Mouse (Mus musculus) heart, adult 11 months (tissue): ENCODE results near the gene Creb5.

ENCODE experiments used
- DNase-seq: peaks from one replicate; pipeline ENCODE4 v3.0.0; 2022

Creb5 gene

GRCm38 (mm10) chr6:53493864-53494263 is 206.8 kb downstream of the Creb5 start:
- peak; percentile 64 for DNase-seq

DNA sequence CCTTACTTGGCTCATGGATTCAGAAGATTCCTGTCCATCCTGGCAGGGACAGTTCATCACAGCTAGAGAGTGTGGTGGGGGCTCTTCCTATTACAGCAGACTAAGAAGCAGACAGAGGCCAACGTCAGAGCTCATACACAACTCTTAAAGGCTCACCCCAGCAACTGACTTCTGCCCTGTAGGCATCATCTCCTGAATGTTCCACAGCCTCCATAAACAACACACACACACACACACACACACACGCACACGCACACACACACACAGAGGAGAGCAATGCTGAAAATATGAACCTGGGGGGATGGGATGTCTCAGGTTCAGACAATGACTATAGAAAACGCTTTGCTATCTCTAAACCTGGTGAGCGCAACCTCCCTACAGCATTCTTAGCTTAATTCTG is 208.6 kb downstream of the Creb5 start:
- DNase-seq: peak; percentile 62

DNA sequence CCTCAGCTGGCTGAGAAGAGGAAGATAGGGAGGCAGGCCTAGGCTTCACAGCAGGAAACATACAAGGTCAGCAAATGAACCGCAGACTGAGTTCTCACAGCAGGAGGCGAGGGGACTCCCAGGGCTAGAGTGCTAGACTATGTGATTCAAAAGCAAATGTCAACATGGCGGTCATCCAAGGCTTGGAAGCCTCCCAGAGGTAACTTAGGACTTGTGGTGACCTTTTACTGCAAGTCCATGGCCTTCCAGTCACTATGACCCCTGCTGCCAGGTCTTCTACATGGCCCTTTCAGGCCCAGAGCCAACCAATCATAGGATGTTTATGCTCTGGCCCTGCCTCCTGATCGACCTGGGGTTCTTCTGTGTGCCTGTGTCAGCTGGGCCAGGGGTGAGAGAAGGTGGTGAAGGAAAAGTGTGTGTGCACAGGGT is 209.3 kb downstream of the Creb5 start:
- peak; percentile 97 for DNase-seq

DNA sequence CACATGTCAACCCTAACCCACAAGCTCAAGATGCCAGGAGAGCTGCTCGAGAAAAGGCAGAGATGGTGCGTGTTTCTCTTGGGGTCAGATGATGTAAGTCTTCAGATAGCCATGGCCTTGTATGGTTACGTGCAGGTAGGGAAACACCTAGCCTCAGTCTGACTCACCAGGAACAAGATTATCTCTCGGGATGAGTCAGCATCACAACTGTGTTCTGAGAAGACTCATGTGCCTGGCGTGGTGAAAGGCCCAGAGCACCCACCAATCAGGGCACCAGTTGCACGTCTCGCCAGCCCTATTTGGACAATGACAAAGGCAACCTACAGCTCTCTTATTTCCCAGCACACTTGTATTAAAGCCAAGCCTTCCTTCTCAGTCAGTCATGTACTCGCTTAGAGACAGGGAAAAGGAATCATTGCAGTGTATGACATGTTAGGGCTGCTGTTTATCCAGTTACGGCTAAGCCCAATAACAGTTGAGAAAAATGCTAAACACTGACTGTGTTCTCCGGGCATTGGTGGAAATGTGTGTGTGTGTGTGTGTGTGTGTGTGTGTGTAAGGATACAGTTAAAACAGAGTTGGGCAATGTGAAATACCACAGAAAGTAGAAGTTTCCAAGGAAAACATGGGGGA is 210.9 kb downstream of the Creb5 start:
- peak; percentile 79 for DNase-seq

- DNase-seq: peak; percentile 64
Observed at GRCm38 (mm10) chr6:53499621-53500295, 212.7 kb downstream of the Creb5 start.

- peak; percentile 50 for DNase-seq
Observed at GRCm38 (mm10) chr6:53501236-53501635, 214.2 kb downstream of the Creb5 start.

- DNase-seq: peak; percentile 92
Observed at GRCm38 (mm10) chr6:53506947-53507564, 220.0 kb downstream of the Creb5 start.

DNA sequence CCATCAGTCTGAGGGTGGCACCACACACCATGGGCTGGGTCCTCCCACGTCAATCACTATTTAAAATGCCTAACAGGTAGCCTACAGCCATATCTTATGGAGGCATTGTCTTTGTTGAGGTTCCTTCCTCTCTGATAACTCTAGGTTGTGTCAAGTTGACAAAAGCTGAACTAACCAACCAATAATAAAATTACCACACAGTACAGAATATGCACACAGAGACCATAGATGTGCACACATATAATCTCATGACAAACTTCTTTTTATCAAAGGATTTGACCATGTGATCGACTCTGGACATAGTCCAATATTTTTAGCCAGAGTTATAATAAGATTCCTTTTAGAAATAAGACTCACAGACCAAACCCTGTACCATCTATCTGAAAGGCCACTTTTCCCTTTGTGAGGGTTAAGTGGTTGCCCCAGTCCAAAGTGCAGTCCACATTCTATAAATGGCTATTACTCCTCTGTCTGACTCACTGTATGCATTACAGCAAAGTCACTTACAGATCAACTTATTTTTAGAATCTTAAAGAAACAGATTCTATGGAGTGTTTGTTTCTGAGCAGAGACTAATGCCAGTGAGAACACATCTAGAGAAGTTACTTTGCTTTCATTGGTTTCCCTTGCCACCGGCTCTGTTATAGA is 221.9 kb downstream of the Creb5 start:
- peak; percentile 27 for DNase-seq

- DNase-seq: peak; percentile 66
Observed at GRCm38 (mm10) chr6:53510005-53510404, 222.9 kb downstream of the Creb5 start.

DNA sequence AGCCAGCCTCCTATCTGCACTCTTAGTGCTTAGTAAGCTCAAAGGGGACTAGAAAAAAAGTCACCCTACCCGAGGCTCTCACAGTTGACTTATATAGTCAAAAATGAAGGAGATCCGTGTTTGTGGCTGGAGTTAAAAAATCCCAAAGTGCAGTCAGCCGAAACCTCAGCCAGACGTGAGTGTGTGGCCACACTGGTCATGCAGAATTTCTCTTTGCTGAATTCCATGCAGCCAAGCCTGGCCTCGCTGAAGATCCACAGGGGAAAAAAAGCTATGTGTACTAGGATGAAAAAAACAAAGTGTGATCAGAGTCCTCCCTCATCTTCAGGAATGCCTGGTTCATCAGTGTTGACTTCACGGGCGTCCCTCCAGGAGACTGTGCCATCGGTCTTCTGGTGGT is 225.2 kb downstream of the Creb5 start:
- peak; percentile 74 for DNase-seq

DNA sequence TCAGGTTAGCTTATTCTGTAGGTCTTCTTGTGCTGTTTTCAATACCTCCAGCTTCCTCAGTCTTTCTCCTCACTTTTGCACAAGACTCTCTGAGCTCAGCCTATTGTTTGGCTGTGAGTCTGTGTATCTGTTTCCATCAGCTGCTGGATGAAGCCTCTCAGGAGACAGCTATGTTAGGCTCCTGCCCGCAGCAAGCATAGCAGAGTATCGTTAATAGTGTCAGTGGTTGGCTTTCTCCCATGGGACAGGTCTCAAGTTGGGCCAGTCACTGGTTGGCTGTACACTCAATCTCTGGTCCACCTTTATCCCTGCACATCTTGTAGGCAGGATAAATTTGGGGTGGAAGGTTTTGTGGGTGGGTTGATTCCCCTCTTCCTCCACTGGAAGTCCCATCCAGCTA is 226.3 kb downstream of the Creb5 start:
- DNase-seq: peak; percentile 73

GRCm38 (mm10) chr6:53514862-53515261 is 227.8 kb downstream of the Creb5 start:
- peak; percentile 53 for DNase-seq

- peak; percentile 79 for DNase-seq
Observed at GRCm38 (mm10) chr6:53515611-53516010, 228.5 kb downstream of the Creb5 start.

DNA sequence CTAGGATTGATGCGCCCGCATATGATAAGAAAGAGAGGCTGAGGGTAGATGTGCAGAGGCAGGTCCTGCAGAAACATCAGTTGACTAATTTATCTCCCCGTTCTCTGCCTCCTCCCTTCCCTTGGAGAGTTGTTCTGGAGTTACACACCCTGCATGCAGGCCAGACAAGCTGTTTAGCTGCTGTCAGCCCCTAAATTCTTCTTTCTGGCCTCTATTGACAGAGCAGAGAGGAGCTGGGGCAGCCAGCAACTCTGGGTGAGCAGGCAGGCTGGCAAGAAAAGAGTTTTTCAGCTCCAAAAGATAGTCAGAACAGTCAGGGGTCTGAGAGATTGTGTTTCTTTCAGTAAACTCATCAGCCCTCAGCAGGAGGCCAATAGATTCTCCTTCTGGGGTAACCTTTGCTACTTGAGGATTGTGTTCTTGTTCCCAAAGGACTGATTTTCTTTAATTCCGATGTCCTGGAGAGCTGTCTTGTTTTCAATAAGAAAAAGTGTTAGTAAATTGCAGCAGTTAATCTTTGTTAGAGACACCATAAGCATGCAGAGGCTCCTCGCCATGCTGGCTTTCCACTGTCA is 230.4 kb downstream of the Creb5 start:
- DNase-seq: peak; percentile 96

DNA sequence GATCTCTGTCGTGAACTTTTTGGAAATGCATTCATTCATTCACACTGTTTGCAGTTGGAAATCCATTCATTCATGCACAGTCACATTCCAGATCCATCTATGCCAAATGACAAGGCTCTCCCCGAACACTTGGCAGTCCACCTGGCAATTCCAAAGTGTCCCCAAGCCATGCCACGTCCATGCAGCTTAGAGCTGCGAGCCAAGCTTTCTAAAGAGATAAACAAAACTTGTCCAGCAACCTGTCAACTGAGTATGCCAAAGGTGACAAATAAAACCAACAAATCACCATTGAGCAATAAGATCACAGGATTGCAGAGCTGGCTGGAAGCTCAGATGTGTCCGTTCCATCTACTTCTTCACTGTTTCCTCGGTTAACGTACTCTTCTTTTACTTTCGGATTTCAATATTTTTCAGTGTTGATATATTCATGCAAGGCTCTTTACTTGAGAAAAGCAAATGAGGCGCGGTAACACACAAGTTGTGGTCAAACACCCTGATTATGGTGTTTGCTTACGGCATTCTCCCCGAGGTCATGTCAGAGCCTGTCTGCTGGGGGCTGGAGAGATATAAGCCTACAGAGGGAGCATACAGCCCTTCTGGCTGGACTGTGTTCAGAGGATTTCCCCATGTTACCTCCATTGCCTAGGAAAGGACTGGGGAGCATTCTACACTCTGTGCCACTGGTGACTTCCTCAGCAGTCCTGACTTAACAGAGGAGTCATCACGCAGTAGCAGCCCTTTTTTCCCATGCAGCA is 236.8 kb downstream of the Creb5 start:
- peak; percentile 92 for DNase-seq

- peak; percentile 12 for DNase-seq
Observed at GRCm38 (mm10) chr6:53526460-53526859, 239.4 kb downstream of the Creb5 start.

DNA sequence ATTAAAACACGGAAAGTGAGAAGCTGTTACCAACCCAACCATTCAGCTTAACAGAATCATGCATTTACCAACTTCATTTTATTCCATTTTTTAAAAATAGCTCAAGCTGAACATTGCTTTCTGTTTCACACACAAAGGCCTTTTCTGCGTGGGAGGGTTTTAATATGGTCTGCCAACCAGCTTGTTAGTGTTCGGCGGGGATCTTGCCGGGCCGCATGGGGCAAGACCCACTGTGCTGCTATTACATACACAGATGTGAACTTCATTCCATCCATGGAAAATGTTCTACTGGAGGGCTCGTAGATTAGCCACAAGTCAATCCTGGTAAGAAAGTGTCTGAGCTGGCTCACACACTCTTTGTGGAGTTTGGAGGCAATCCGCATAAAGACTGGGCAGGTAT is 243.7 kb downstream of the Creb5 start:
- peak; percentile 77 for DNase-seq

DNA sequence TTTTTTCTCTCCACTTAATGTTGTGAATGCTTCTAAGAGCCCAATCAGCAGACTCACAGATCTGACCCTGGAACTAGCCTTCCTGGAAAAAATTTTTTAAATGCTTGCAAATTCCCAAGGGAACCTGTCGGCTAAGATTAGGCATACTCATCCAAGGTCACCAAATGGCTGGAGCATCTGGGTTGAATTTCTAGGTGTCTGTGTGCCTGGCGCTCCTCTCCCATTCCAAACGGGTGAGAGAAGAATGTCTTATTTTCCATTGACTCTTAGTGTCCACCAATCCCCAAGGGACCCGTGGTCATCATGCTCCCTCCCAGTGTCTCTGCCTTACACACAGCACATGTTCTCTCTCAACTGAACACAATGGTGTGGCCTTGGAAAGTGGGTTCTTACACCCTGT is 244.4 kb downstream of the Creb5 start:
- DNase-seq: peak; percentile 91

GRCm38 (mm10) chr6:53537530-53537929 is 250.5 kb downstream of the Creb5 start:
- peak; percentile 86 for DNase-seq

GRCm38 (mm10) chr6:53541798-53542197 is 254.7 kb downstream of the Creb5 start:
- DNase-seq: no peak

GRCm38 (mm10) chr6:53545483-53545900 is 258.4 kb downstream of the Creb5 start:
- no peak for DNase-seq

DNA sequence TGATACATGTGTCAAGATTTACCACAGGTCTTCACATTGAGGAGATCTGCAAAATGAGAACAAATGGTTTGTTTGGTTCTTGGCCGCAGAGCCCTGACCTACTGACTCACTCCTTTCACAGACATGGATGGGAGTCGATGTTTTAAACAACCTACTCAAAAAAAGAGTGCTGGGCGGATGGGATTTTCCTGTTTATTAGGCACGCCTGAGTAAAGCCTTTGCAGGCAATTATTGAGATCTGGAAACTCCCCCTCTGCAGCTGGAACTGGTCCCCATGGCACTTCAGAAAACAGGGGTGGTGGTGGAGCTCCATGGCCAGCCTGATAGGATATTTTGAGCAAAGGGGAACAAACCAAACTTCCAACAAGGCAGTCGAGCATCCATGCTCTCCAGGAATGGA is 258.9 kb downstream of the Creb5 start:
- DNase-seq: no peak

DNA sequence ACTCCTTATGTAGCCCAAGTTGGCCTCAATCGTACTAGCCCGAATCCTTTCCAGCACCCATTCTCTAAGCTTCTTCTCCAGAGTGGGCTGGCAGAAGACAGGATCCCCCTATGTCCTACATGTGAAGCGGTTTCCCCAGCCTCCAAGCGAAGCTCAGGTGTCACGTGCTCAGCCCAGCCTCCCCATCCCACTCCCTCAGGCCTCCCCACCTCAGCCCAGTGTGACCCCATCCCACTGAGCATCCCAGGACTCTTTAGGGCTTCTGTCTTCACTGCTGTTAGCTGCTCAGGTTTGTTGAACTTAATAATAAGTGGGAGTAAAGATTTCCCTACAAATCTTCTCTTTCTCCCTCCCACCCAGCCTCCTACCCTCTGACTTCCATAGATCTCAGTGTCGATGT is 261.2 kb downstream of the Creb5 start:
- DNase-seq: no peak
